Mouse (Mus musculus) hematopoietic stem cell, adult 5-6 weeks (primary cell): ENCODE data around the gene Gprc5b. TPM values are rescaled to one million over a fixed set of nuclear protein-coding genes. Genes with fewer than 3 reads are reported as not detected.

Experiments used
- ATAC-seq, 2 experiments: fragments of 125-278 bp in 1 of 2; replicated peaks in 1 of 2; 2 replicates each; pipeline ENCODE4 v1.8.0; 2016 to 2017; ENCODE audit warnings: inconsistent platforms in 2 of 2, mild to moderate bottlenecking in 2 of 2, moderate number of reproducible peaks in 2 of 2, low read depth in 1 of 2, moderate TSS enrichment in 1 of 2; ENCODE audit not compliant: low FRiP score in 2 of 2, poor library complexity in 2 of 2, severe bottlenecking in 2 of 2, insufficient read depth in 1 of 2, low TSS enrichment in 1 of 2
- total RNA-seq: library from RNA; stranded (forward); fragments of 172-1452, 232-1000 nt; gene quantifications from 2 replicates; pipeline ENCODE4 v1.2.3, GENCODE M21; 2017

The Gprc5b gene
- total RNA-seq, 1 experiment from 2014 or later = 23.8 TPM

DNA sequence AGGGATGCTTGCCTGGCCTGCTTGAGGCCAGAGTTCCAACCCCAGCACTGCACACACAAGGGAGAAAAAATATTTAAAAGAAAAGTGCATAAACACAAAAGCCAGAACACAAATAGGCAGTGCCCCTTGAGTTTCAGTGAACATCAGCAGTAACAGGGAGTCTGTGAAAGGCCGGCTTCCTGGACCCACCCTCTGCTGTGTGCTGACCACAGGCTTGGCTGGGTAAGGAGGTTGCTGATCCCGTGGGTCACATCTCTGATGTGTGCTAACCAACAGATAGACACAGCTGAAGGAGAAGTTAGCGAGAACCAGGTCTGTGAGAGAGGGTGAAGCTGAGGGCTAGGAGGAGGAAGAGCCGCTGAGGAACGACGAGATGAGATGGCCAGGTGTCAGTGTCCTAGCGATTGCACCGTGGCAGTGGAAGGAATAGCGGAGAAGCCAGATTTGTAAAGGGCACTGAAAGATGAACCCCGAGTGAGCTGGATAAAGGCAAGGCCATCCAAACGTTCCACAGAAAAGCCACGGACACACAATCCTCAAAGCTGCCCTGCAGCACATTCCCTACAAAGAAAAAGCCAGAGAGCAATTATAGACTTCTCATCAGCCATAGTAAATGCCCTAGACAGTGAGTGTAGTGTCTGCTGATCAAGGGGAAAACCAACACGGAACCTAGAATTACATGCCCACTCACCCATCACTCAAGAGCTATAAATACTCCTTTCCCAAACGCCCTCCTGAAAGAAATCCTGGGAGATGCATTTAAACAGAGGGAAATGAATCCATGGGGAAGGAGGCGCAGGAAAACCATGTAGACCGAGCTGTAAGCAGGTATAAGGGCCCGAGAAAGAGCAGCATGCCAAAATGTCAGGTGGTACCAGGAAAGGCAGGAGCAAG, 63.3 kb downstream of the Gprc5b start:
- no peak for ATAC-seq

DNA sequence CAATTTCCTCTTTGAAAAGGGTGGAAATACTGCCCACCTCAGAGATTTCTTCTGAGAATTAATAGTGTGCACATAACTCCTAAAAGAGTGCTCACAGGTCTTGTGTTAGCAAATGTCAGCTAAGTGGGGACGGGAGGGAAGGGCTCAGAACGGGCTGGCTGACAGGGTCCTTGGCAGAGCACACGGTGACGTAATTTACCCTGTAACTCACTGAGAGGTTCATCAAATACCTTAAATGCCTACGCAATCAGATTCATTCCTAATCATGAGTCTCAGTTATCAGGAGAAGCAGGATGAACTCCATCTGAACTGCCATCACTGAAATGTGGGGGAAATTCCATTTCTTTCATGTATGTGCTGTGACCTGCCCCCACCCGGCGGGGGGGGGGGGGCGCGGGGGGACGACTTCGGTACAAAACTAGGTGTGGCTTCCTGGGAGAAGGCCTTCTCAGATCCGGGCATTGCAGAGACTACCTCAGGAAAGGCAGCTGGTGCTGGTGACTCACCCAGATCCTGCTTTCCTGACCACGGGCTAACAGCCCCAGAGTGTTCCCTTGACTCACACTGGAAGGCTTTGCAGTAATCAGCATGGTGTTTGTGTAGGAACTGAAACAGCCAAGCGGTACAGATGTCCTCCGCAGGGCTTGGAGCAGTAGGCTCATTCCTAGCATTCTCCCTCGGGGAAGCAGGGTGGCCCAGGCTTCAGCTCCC, 65.3 kb downstream of the Gprc5b start:
- ATAC-seq = no peak

DNA sequence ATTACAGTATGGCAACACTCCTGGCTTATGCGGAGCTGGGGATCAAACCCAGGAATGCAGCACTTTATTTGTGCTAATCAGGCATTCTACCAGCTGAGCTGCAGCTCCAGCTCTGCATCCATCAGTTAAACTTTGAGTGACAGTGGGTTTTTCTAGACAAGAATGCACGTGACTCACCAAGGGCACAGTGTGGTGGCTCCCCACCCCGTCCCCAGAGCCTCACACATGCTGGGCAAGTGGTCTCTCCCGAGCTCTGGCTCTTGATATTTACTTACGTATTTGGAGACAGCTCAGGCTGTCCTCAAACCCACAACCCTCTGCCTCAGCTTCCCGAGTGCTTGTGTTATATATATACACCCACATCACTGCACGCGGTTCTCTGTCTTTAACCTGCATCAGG, 66.1 kb downstream of the Gprc5b start:
- no peak for ATAC-seq

DNA sequence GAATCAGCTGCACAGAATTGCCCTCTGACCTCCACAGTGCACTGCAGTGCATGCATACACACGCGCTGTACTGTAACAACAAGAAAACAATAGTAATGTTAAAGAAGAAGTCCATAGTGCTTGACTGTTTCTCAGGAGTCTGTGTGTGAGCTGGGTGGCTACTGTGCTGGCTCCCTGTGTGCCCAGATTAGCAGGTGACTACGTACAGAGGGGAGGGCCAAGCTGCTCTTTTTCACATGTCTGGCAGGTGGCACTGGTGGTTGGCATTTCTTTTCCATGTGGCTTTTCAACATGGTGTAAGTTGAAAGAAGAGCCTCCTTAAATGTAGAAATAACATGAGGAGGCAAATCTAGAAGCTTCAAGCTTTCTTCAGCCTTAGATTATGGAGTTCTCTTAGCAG, 66.7 kb downstream of the Gprc5b start:
- no peak for ATAC-seq

DNA sequence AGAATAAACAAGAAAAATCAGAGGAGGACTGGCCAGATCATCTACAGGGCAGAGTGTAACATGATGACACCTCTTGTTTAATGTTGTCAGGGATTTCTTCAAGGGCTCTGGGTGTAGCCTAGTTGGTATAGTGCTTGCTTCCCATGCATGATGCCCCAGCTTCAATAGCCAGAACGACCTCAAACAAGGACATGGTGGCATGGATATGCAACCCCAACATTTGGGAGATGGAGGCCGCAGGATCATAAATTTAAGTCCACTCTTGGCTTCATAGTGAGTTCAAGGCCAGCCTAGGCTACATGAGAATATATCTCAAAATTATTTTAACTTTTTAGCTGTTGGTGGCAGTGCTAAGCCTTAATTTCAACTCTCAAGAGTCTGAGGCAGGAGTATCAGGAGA, 67.7 kb downstream of the Gprc5b start:
- ATAC-seq = no peak

DNA sequence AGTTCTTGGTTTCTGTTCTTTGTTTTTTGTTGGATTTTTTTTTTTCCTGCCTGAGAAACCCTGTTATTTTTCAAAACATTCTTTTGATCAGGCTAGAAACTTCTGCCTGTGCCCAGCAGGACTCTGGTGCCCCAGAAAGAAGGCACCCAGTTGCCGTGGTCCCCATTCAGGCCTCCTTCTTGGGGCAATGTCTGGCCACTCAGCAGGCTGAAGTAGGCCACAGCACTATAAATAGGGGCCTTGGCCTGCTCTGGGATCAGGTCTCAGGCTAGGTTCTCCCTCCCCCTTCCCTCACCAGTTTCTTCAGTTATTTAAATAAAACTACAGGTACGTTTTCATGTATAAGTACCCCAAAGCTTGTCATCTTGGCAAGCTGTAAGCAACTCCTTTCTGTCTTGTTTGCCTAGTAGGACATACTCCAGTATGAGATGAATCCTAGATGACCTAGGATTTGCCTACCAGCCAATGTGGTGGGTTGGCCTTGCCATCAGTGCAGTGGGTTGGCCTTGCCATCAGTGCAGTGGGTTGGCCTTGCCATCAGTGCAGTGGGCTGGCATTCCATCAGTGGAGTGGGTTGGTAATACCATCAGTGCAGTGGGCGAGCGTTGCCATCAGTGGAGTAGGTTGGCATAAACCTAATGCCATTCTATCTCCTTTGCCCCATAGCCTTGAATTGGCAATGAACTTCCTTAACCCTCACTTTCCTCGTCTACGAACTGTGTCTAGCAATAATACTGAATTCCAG, 68.3 kb downstream of the Gprc5b start:
- ATAC-seq = no peak

DNA sequence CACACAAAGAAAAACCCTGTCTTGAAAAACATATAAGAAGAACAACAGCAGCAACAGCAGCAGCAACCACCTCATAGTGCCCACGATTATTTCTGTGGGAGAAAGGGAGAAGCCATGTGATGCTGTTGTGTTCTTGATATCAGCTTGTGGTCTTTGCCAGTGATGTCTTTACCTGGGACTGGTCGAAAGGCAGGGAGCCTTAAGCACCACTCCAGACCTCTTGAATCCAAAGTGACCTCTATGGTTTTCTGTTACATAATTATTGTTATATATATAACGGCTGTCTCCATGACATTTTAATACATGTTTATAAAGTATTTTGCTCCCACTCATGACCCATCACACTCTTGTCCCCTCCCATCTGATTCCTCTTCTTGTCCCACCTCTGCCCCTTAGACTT, 69.5 kb downstream of the Gprc5b start:
- no peak for ATAC-seq

DNA sequence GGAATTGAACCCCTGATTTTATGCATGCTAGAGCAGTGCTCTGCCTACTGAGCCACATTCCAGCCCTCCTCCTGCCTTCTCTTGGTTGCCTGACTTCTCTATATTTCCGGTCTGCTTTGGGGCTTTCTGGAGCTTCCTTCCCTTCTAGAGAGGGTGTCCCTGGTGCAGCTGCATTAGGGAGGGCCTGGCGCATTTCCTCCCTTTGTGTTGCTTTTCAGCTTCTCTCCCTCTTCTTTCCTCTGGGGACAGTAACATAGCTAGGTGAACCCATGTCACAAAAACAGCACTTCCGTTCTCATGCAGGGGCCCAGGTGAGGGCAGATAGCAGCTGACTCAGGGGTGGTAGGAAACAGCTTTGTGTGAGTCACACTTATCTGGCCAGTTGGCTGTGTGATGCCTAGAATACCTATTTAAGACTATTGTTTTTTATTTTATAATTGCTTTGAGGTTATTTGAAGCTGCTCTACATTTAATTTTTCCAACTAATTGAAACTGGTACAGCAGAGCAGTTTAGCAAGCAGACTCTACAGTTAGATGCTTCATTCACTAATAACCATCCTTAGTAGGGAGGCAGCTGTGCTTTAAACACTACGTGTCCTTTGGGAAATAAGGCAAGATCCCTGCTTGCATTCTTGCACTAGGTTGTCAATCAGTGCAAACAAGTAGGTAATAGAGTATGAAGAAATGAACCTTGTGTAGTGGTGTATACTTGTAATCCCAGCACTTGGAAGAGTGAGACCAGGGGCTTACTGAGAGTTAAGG, 72.4 kb downstream of the Gprc5b start:
- 0 out of 4 replicates have a peak, but pooled peaks of 1 of the 2 experiments have one; percentile 27 for ATAC-seq

Other genes with a start within 250 kb of the Gprc5b start
- 0.99 and 2.0 TPM in 2 replicates for gene Iqck, start 139.5 kb downstream of the Gprc5b start, total RNA-seq
- gene Knop1, start 139.0 kb downstream of the Gprc5b start, total RNA-seq = 38.5 and 50.3 TPM in 2 replicates
- not detected in 2 replicates for gene Gpr139, start 189.4 kb upstream of the Gprc5b start, total RNA-seq